Comparison of ENCODE assay signal across 19 mouse cellular contexts in the genomic region with DNA sequence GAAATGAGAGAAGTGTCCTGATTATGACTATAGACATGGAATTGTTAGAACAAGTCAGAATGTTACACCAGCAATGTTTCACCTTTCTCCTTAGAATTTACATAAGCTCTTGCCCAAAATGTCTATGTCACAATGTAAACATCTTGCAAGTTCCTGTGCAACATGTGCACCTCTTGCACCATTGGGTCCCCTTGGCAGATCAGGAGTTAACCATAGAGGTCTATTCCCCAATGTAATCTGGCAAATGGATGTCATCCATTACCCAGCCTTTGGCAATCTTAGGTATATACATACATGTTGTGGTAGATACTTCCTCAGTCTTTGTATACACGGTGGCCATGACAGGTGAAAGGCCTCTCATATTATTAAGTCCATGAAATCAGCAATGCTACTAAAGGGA.
"Had no signal": no experiment of that assay in that cellular context is flagged by ENCODE, and none has a peak within 500 bp of the region (broad histone marks: within the 10 kb centered on the region; RNA-seq: fewer than 3 reads in every experiment).

No protein-coding gene starts in this region.

- H3K9ac ChIP-seq: limb, embryonic 12.5 days; limb, embryonic 15.5 days; liver, embryonic 12.5 days; liver, embryonic 15.5 days had no signal

- H3K9me3 ChIP-seq: limb, embryonic 12.5 days; limb, embryonic 15.5 days; liver, embryonic 12.5 days; liver, embryonic 15.5 days; midbrain, embryonic 10.5 days had no signal

- H3K4me1 ChIP-seq: limb, embryonic 12.5 days; limb, embryonic 15.5 days; midbrain, embryonic 10.5 days had no signal

- H3K4me3 ChIP-seq: layer of hippocampus, adult 2 months; left cerebral cortex, adult 2 months; limb, embryonic 12.5 days; limb, embryonic 15.5 days; liver, embryonic 12.5 days; liver, embryonic 15.5 days; megakaryocyte, embryonic 14.5 days; midbrain, embryonic 10.5 days had no signal

- DNase-seq: kidney, adult 18-20 months; kidney, adult 9 months; kidney, postnatal 25 days; layer of hippocampus, adult 9-11 months; layer of hippocampus, postnatal 36 days; lung, adult 2 months; lung, postnatal 14 days; lung, postnatal 4 days; midbrain, embryonic 14.5 days; thymus, adult 18-20 months; thymus, postnatal 36 days had no signal

- H3K27me3 ChIP-seq: limb, embryonic 12.5 days; limb, embryonic 15.5 days; liver, embryonic 12.5 days; liver, embryonic 15.5 days; megakaryocyte, embryonic 14.5 days had no signal

- H3K27ac ChIP-seq: left cerebral cortex, adult 2 months; limb, embryonic 12.5 days; limb, embryonic 15.5 days; liver, embryonic 12.5 days; liver, embryonic 15.5 days; midbrain, embryonic 10.5 days had no signal

- ATAC-seq: liver, embryonic 12.5 days had no signal

- H3K4me2 ChIP-seq: limb, embryonic 12.5 days; limb, embryonic 15.5 days; liver, embryonic 12.5 days; liver, embryonic 15.5 days had no signal
